Mouse (Mus musculus) adrenal gland, adult 18-20 months (tissue): ENCODE data around the gene 6430550D23Rik. TPM values are rescaled to one million over a fixed set of nuclear protein-coding genes. Genes with fewer than 3 reads are reported as not detected.

ENCODE experiments used
- DNase-seq, 2 experiments: peaks; one replicate each; pipeline ENCODE4 v3.0.0; 2021 to 2022; ENCODE audit warnings: low spot score in 2 of 2
- long read RNA-seq, 2 experiments: library from polyadenylated mRNA; stranded (forward); transcript quantifications; one replicate each; pipeline ENCODE4 v2.0.0; 2021
- total RNA-seq, 2 experiments: library from RNA; stranded (reverse); gene quantifications; 1 replicate in 1 of 2; 2 replicates in 1 of 2; pipeline ENCODE4 v1.2.3; 2021

Gene 6430550D23Rik
- total RNA-seq, result 1 to 10 TPM; 1.2 to 2.0 TPM
- long read RNA-seq, experiment 1, result 0 reads
- long read RNA-seq, experiment 2, partial matches to known transcripts, result 0 of 3 reads
- long read RNA-seq, experiment 2, other reads (novel, unspliced or antisense), result 3 of 3 reads

GRCm38 (mm10) chr2:156007888-156008532 is at the start of gene 6430550D23Rik, which contains the start of gene Ergic3:
TSS of gene 6430550D23Rik (minus strand) at chr2:156007977.
TSS of gene Ergic3 (plus strand) at chr2:156008045.
- peak; percentile 95 to 96 for DNase-seq

GRCm38 (mm10) chr2:156052816-156053215 is 45.0 kb upstream of the 6430550D23Rik start, which contains the start of gene Fer1l4:
TSS of gene Fer1l4 (minus strand) at chr2:156052947.
- DNase-seq, result no peak

GRCm38 (mm10) chr2:156047929-156048328 is 40.2 kb upstream of the 6430550D23Rik start:
- no peak for DNase-seq

GRCm38 (mm10) chr2:156042903-156043302 is 35.1 kb upstream of the 6430550D23Rik start:
- no peak for DNase-seq

GRCm38 (mm10) chr2:156039390-156039789 is 31.6 kb upstream of the 6430550D23Rik start:
- no peak for DNase-seq

GRCm38 (mm10) chr2:156025482-156025881 is 17.7 kb upstream of the 6430550D23Rik start:
- no peak for DNase-seq

- no peak for DNase-seq
Observed at GRCm38 (mm10) chr2:156021765-156022164, 14.0 kb upstream of the 6430550D23Rik start.

GRCm38 (mm10) chr2:156021219-156021618 is 13.4 kb upstream of the 6430550D23Rik start:
- DNase-seq, result no peak

- DNase-seq, result no peak
Observed at GRCm38 (mm10) chr2:156018106-156018505, 10.3 kb upstream of the 6430550D23Rik start.

- DNase-seq, result no peak
Observed at GRCm38 (mm10) chr2:156005393-156005792, 2.4 kb downstream of the 6430550D23Rik start.

- DNase-seq, result no peak
Observed at GRCm38 (mm10) chr2:155991863-155992321, 15.9 kb downstream of the 6430550D23Rik start.

- no peak for DNase-seq
Observed at GRCm38 (mm10) chr2:155991151-155991550, 16.6 kb downstream of the 6430550D23Rik start.

- no peak for DNase-seq
Observed at GRCm38 (mm10) chr2:155989085-155989484, 18.7 kb downstream of the 6430550D23Rik start.

GRCm38 (mm10) chr2:155987131-155987530 is 20.6 kb downstream of the 6430550D23Rik start:
- DNase-seq, result no peak

- DNase-seq, result no peak
Observed at GRCm38 (mm10) chr2:155985776-155986175, 22.0 kb downstream of the 6430550D23Rik start.

- DNase-seq, result no peak
Observed at GRCm38 (mm10) chr2:155979328-155979991, 28.3 kb downstream of the 6430550D23Rik start.

- no peak for DNase-seq
Observed at GRCm38 (mm10) chr2:155974087-155974731, 33.6 kb downstream of the 6430550D23Rik start.

- no peak for DNase-seq
Observed at GRCm38 (mm10) chr2:155973348-155973747, 34.4 kb downstream of the 6430550D23Rik start.

GRCm38 (mm10) chr2:155962991-155963390 is 44.8 kb downstream of the 6430550D23Rik start:
- no peak for DNase-seq

GRCm38 (mm10) chr2:155961862-155962261 is 45.9 kb downstream of the 6430550D23Rik start:
- DNase-seq, result no peak

- DNase-seq, result no peak
Observed at GRCm38 (mm10) chr2:155959981-155960380, 47.8 kb downstream of the 6430550D23Rik start.
